Mouse (Mus musculus) urinary bladder, adult 18-20 months (tissue): ENCODE results near the gene Atg13.
A peak's percentile ranks its signal among the peaks of the same experiment; 100 is the strongest.
"Not testable (repeated sequence)": the region's sequence is repeated elsewhere in the genome, so short reads cannot be mapped to it uniquely, and the experiment has no call there.

Experiments
- DNase-seq, 2 experiments: peaks; one replicate each; pipeline ENCODE4 v3.0.0; 2022; ENCODE audit warnings: low spot score in 2 of 2, mixed read lengths in 2 of 2

Gene Atg13

DNA sequence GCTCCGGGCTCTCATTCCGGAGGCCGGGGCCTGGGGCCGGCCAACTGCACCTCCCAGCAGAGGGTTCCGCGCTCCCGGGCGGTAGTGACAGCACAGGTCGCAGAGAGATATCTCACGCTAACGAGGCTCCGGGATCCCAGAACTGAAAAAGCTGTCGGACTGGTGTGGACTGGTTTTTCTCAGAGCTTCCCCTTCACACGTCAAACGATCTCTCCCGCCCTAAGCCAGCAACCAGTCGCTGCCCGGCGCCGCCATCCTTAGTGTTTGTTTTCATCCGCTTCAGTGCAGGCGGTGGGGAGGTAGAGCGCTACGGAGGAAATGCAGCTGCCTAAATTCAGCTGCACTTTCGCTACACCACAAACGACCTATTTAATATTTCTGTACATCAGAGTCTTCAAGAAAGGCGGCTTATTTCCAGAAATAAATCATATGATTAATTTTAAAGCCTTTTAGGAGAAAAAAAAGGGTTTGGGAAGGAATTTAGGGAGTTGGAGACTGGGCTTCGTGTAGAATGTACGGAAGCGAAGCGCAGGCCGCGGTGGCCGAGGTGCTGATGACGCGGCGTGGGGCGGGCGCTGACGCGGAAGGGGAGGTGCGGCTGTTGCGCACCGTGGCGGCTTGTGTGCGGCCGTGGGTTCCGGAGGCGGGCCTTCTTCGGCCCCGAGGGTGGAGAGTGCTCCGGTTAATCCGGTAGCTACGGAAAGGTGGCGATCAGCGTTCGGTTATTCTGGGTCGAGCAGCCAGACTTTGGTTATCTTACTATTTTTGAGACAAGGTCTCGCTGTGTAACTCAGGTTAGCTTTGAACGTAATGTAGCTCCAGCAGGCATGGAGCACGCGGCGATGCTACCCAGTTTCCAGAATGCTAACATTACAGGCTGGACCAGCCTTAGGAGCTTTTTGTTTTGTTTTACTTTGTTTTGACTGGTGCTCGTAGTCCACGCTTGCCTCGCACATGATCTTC, at the start of gene Atg13, which contains the start of gene Harbi1:
Atg13 (minus strand) TSS at position 305 of the 963 bp plus-strand sequence.
Harbi1 (plus strand) TSS at position 581 of the 963 bp plus-strand sequence.
- DNase-seq = peak; percentile 88 to 89

GRCm38 (mm10) chr2:91749811-91750261, 39.5 kb upstream of the Atg13 start:
- no peak for DNase-seq

DNA sequence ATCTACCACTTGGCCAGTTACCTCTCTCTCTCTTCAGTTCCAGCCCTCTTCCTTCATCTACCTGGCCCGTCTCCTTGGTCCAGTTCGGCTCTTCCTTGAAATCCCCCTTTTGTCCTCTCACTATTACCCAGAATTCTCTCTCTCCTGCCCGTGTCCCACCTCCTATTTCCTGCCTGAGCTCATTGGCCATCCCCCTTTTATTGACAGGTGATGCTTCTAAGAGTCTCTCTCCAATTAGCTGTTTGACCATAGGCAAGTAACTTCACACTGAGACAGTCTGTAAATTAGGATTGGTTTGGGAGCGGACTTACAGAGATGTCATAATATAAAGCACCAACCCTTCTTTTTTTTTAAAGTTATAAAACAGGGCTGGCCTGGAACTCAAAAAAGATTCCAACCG, 34.3 kb upstream of the Atg13 start:
- DNase-seq = no peak

- no peak for DNase-seq
Measured at GRCm38 (mm10) chr2:91739586-91739985, 29.2 kb upstream of the Atg13 start.

- DNase-seq = no peak
Measured at GRCm38 (mm10) chr2:91735221-91735620, 24.8 kb upstream of the Atg13 start.

- DNase-seq = peak; percentile 78 to 82
Measured at GRCm38 (mm10) chr2:91729971-91730821, 19.8 kb upstream of the Atg13 start, which contains the start of gene Ambra1. Ambra1 (plus strand) TSS chr2:91730134.

DNA sequence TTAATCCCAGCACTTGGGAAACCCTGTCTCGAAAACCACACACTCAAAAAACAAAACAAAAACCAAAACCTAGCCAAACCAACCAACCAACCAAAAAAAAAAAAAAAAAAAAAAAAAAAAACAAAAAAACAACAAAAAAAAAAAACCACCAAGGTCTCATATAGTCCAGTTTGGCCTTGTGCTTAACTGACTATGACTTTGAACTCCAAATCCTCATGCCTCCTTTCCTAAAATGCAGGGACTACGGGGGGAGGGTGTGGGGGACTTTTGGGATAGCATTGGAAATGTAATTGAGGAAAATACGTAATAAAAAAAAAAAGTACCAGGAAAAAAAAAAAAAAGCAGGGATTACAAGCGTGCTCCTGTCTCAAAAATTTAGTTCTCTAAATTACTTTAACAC, 19.2 kb upstream of the Atg13 start:
- no peak for DNase-seq

GRCm38 (mm10) chr2:91727011-91727410, 16.6 kb upstream of the Atg13 start:
- DNase-seq = no peak

GRCm38 (mm10) chr2:91725476-91725875, 15.1 kb upstream of the Atg13 start:
- DNase-seq = not testable (repeated sequence)

DNA sequence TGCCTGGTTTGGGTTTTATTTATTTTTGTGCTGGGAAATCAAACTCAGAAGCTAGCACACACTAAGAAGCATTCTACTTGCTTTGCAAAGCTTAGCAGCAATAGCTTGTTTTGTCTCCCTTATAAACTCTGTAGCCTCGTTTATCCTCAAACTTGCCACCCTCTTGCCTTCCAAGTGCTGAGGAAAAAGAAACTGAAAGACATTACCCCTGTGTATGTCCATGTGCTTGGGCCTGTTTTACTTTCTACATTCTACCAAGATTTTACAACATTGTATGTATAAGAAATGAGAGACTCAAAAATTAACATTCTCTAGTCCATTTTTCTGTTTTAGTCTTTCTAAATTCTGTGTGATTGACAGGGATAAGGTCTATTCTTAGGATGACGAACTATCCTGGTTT, 14.3 kb upstream of the Atg13 start:
- no peak for DNase-seq

GRCm38 (mm10) chr2:91723951-91724350, 13.6 kb upstream of the Atg13 start:
- no peak for DNase-seq

DNA sequence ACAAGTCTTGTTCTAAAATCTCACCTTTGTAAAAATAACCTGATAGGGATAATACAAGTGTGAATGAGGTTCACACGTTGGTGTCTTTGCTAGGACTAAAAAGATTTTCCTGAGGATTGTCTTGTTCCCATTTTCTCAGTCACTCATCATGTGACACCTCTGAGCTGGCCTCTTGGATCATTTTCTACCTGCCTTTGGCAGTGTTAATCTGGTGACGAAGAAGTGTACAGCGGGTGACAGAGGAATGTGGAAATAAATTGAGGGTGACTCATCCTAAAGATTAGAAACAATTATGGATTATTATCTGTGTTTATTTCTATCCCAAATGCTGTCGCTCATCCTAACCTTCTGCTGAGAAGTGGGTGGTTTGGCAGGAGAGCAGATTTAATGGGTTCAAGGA, 13.0 kb upstream of the Atg13 start:
- no peak for DNase-seq

DNA sequence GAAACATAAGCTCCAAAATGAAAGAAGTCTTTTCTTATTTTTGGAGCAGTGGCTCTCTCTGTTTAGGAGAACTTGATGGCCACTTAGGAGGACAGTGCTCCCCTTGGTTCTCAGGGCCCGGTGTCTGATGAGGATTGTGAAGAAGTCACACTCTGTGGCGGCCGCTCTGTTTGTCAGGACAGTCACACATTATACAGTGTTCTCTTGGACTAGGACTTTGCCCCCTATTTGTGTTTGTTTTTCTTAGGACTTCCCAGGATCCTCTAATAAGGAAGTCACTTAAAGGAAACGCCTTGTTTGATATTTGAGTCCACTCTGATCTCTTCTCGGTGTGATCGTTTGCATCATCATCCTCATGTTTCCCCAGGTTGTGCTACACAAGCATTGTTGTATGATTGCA, 7.9 kb upstream of the Atg13 start:
- no peak for DNase-seq

DNA sequence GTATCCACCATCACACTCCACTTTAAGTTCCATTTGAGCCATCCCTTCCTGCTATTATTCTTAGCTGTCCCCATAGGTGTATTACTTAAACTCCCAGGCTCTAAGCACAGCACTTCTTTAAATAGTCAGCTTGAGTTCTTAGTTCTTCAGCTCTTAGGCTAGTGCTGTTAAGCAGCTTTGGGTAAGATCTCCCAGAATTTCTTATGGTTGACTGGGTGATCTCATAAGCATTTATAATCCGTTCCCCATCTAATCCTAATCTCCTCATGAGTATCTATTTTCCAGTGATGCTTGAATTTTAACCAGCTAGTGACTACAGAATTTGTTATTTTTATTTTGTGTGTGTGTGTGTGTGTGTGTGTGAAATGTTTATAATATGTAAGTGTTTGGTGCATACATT, 4.5 kb upstream of the Atg13 start:
- no peak for DNase-seq

- peak; percentile 15 to 24 for DNase-seq
Measured at GRCm38 (mm10) chr2:91711256-91711925, 1.0 kb upstream of the Atg13 start.

- no peak for DNase-seq
Measured at GRCm38 (mm10) chr2:91708361-91708760, 2.0 kb downstream of the Atg13 start.

GRCm38 (mm10) chr2:91706456-91706855, 3.9 kb downstream of the Atg13 start:
- DNase-seq = no peak

- no peak for DNase-seq
Measured at GRCm38 (mm10) chr2:91705736-91706135, 4.6 kb downstream of the Atg13 start.

DNA sequence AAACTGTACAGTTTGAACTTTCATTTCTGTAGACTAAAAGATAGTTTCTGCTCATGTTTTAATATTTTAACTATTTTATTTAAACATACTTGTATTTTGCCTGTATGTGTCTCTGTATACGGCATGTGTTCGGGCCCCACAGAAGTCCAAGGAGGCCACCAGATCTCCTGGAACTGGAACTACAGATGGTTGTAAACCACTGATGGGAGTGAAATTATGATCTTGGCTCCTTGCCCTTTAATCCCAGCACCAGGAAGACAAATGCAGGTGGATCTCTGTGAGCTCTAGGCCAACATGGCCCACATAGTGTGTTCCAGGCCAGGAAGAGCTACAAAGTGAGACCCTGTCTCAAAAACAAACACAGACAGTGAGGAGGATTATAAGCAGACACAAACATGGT, 9.0 kb downstream of the Atg13 start:
- DNase-seq = no peak

- DNase-seq = no peak
Measured at GRCm38 (mm10) chr2:91699225-91699624, 11.2 kb downstream of the Atg13 start.

DNA sequence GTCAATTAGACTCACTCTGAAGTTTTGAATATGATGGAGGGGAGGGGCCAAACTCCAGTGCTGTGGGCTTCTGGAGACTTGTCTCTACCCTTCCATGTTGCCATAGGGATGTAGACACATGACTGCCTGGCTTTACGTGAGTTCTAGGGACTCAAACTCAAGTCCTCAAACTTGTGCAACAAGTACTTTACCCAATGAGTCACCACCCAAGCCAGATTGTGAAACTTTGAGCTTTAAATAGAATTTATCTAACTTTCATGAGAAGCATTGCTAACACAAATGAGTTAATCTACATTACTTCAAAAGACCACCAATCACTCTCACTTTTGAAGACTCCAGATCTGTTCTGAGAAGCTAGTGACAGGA, 14.2 kb downstream of the Atg13 start:
- no peak for DNase-seq
